Mouse (Mus musculus) 3134 (cell line): ENCODE data around the gene Ldlrad1.

ENCODE experiments used
- DNase-seq: peaks from one replicate; pipeline ENCODE4 v3.0.0-alpha.2; 2011; ENCODE audit warnings: low spot score; ENCODE audit not compliant: insufficient read length; ENCODE audit errors: extremely low read depth

Gene Ldlrad1

GRCm38 (mm10) chr4:107210483-107211097 is 1.6 kb downstream of the Ldlrad1 start:
- DNase-seq: no peak

- no peak for DNase-seq
Measured at GRCm38 (mm10) chr4:107211465-107211864, 2.5 kb downstream of the Ldlrad1 start.

- DNase-seq: no peak
Measured at GRCm38 (mm10) chr4:107211936-107212335, 3.0 kb downstream of the Ldlrad1 start.

- DNase-seq: no peak
Measured at GRCm38 (mm10) chr4:107213279-107214011, 4.5 kb downstream of the Ldlrad1 start.

GRCm38 (mm10) chr4:107217574-107217973 is 8.6 kb downstream of the Ldlrad1 start:
- no peak for DNase-seq

GRCm38 (mm10) chr4:107221524-107221923 is 12.5 kb downstream of the Ldlrad1 start:
- no peak for DNase-seq

- peak; percentile 64 for DNase-seq
Measured at GRCm38 (mm10) chr4:107223225-107224204, 14.5 kb downstream of the Ldlrad1 start.

GRCm38 (mm10) chr4:107226313-107226712 is 17.3 kb downstream of the Ldlrad1 start:
- DNase-seq: no peak

- no peak for DNase-seq
Measured at GRCm38 (mm10) chr4:107232219-107232618, 23.2 kb downstream of the Ldlrad1 start.

GRCm38 (mm10) chr4:107238253-107238652 is 29.3 kb downstream of the Ldlrad1 start:
- DNase-seq: no peak

- DNase-seq: no peak
Measured at GRCm38 (mm10) chr4:107240196-107240595, 31.2 kb downstream of the Ldlrad1 start.

GRCm38 (mm10) chr4:107243365-107244333 is 34.7 kb downstream of the Ldlrad1 start:
- no peak for DNase-seq

- DNase-seq: no peak
Measured at GRCm38 (mm10) chr4:107245368-107245767, 36.4 kb downstream of the Ldlrad1 start.

GRCm38 (mm10) chr4:107246040-107246439 is 37.1 kb downstream of the Ldlrad1 start:
- DNase-seq: no peak

- no peak for DNase-seq
Measured at GRCm38 (mm10) chr4:107247110-107247509, 38.1 kb downstream of the Ldlrad1 start.

GRCm38 (mm10) chr4:107248061-107248460 is 39.1 kb downstream of the Ldlrad1 start:
- DNase-seq: no peak

GRCm38 (mm10) chr4:107249471-107249870 is 40.5 kb downstream of the Ldlrad1 start:
- DNase-seq: no peak

- peak; percentile 11 for DNase-seq
Measured at GRCm38 (mm10) chr4:107250494-107250893, 41.5 kb downstream of the Ldlrad1 start.

GRCm38 (mm10) chr4:107252522-107252921 is 43.5 kb downstream of the Ldlrad1 start:
- DNase-seq: no peak
